Mouse (Mus musculus): ENCODE measurements around the gene Tecpr2. TPM values are rescaled to one million over a fixed set of nuclear protein-coding genes. Genes with fewer than 3 reads are reported as not detected.

Gene Tecpr2
- polyA plus RNA-seq, 1 experiment from 2014 or later: 2.3 TPM

DNA sequence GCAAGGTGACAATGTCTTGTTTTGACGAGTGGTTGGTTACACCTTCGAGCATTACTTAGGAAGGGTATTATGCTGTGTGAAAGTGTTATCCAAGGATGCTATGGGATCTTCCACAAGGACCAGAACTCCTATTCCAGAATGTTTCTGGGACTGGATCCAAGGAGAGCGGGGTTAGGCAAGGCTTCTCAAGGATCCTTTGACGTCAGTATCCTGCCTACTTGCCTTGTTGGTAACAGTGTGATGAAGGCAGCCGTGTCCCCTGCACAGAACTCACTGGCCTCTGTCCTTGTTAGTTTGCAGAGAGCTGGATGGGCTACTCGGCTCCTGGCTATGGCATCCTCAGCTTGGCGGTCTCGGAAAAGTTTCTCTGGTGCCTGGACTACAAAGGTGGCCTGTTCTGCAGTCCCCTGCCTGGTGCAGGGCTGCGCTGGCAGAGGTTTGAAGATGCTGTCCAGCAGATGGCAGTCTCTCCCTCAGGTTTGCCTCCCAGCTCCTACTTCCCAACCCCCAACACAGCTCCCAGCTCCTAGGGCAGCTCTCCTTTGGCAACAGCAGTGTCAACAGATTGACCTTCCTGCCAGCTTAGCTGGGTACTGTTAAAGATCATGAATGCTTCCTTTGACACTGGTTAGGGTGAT is 47.0 kb downstream of the Tecpr2 start:
- peak; percentile 81 for ATAC-seq (ENCODE audit: insufficient number of reproducible peaks, insufficient read depth, low FRiP score, low read depth)
- H3K4me3 ChIP-seq (ENCODE audit: control insufficient read depth in 1 of 2, insufficient read depth in 1 of 2, low read depth in 1 of 2, low read length in 2 of 2): no peak overlapping the region
- no peak overlapping the region for H3K9ac ChIP-seq (ENCODE audit: low read length)
- H3K27me3 ChIP-seq (ENCODE audit: control insufficient read depth, insufficient read depth, low read length): no peaks in the 10 kb centered on the region
- 58% methylated on average over 9 of the region's 9 CpGs for WGBS
- H3K4me2 ChIP-seq (ENCODE audit: low read length): no peak overlapping the region
- H3K27ac ChIP-seq (replicated peaks in 1 of 2; ENCODE audit: control insufficient read depth in 1 of 2, insufficient read depth in 1 of 2, low read depth in 2 of 2, low read length in 2 of 2): no peak overlapping the region
- no peaks in the 10 kb centered on the region for H3K9me3 ChIP-seq (ENCODE audit: control insufficient read depth, low read length)
- H3K4me1 ChIP-seq (ENCODE audit: control insufficient read depth in 2 of 2, insufficient read depth in 2 of 2, low read length in 2 of 2): no peaks in the 10 kb centered on the region
- peaks cover 54% of the 10 kb centered on the region for H3K36me3 ChIP-seq (ENCODE audit: control insufficient read depth, insufficient read depth, low read length)

DNA sequence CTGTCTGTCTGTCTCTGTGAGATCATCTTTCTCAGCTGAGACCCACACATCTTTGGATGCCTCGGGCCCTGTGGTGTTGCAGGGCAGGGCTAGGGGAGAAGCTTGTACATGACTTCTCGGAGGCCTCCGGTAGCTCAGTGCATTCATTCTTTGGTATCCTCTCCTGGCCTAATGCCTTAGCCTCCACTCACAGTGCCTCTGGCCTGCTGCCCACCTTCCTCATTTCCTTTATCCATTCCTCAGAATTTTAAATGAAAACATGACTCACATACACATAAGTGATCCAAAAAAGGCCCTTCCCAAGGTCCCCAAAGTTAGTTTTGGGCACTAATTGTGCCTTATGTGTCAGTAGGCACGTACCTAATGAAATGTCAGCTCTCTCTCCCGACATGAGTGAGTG is 48.4 kb downstream of the Tecpr2 start:
- no peak overlapping the region for H3K27ac ChIP-seq (replicated peaks in 1 of 2; ENCODE audit: control insufficient read depth in 1 of 2, insufficient read depth in 1 of 2, low read depth in 2 of 2, low read length in 2 of 2)
- no peak for ATAC-seq (ENCODE audit: insufficient number of reproducible peaks, insufficient read depth, low FRiP score, low read depth)
- no peak overlapping the region for H3K4me3 ChIP-seq (ENCODE audit: control insufficient read depth in 1 of 2, insufficient read depth in 1 of 2, low read depth in 1 of 2, low read length in 2 of 2)
- no peaks in the 10 kb centered on the region for H3K9me3 ChIP-seq (ENCODE audit: control insufficient read depth, low read length)
- H3K27me3 ChIP-seq (ENCODE audit: control insufficient read depth, insufficient read depth, low read length): no peaks in the 10 kb centered on the region
- peaks cover 48% of the 10 kb centered on the region for H3K36me3 ChIP-seq (ENCODE audit: control insufficient read depth, insufficient read depth, low read length)
- H3K9ac ChIP-seq (ENCODE audit: low read length): no peak overlapping the region
- no peaks in the 10 kb centered on the region for H3K4me1 ChIP-seq (ENCODE audit: control insufficient read depth in 2 of 2, insufficient read depth in 2 of 2, low read length in 2 of 2)
- WGBS: 88% methylated on average over 5 of the region's 5 CpGs
- H3K4me2 ChIP-seq (ENCODE audit: low read length): no peak overlapping the region

DNA sequence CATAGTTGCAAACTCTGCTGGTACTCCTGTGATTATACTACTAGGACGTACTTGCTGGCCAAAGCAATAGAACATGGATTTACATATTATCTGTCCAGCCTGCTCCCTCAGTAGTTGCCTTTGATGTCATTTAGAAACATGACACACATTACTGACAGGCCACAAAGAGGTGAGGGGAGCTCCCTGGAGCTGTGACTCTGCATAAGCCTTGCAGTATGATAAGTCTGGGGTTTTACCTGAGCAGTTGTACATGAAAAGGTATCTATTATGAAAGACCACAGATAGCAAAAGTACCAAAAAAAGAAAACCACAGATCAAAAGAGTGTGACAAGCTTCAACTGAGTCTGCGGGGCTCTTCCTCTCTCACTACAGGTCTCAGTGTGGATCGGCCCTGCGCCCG is 50.3 kb downstream of the Tecpr2 start:
- Histone ChIP-seq H3K4me1 (ENCODE audit: control insufficient read depth in 2 of 2, insufficient read depth in 2 of 2, low read length in 2 of 2) (no peaks in the 10 kb centered on the region), H3K36me3 (ENCODE audit: control insufficient read depth, insufficient read depth, low read length) (peaks cover 35% of the 10 kb centered on the region; the same call in 1 of the 2 replicates), H3K4me3 (ENCODE audit: control insufficient read depth in 1 of 2, insufficient read depth in 1 of 2, low read depth in 1 of 2, low read length in 2 of 2) (no peak overlapping the region), H3K4me2 (ENCODE audit: low read length) (no peak overlapping the region), H3K27me3 (ENCODE audit: control insufficient read depth, insufficient read depth, low read length) (no peaks in the 10 kb centered on the region), H3K27ac (replicated peaks in 1 of 2; ENCODE audit: control insufficient read depth in 1 of 2, insufficient read depth in 1 of 2, low read depth in 2 of 2, low read length in 2 of 2) (no peak overlapping the region), H3K9me3 (ENCODE audit: control insufficient read depth, low read length) (no peaks in the 10 kb centered on the region), H3K9ac (ENCODE audit: low read length) (no peak overlapping the region)
- WGBS: 95% methylated on average over 5 of the region's 5 CpGs
- no peak for ATAC-seq (ENCODE audit: insufficient number of reproducible peaks, insufficient read depth, low FRiP score, low read depth)

DNA sequence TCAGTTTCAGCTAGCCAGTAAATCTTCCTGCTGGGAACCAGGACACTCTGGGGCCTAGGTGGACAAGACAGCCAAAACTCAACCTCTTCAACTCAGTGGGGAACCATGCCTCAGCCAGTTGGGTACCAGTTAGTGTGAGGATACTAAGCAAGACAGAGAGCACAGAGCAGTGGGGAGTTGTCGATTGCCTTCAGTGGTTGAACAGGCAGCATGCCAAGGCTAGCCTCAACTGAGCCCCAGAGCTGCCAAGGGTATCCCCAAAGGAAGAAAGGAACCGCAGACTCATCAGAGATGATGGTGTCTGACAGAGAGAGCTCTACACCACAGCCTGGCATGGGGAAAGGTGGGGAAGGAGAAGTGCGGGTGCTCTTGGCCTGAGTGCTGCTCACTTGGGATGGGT is 51.8 kb downstream of the Tecpr2 start:
- no peak overlapping the region for H3K9ac ChIP-seq (ENCODE audit: low read length)
- 91% methylated on average over 3 of the region's 3 CpGs for WGBS
- ATAC-seq (ENCODE audit: insufficient number of reproducible peaks, insufficient read depth, low FRiP score, low read depth): no peak

DNA sequence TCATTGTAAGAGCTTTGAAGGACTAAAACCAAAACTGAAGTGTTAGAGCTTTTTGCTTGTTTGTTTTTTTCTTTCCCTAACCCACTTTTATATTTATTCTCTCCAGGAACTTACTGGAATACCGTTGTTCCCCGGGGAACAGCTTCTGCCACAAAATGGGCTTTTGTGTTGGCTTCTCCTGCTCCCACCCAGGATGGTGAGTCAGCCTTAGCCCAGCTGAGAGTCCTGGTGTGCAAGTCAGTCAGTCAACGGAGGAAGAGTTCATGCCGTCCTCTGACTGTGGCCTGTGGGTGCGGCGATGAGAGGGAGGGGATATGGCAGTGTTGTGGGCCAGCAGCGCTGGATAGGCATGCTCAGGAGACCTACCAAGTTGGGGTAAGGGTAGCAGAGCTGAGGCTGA is 57.2 kb downstream of the Tecpr2 start:
- WGBS: 83% methylated on average over 7 of the region's 7 CpGs

More for the DNA sequence above, 51.8 kb downstream of the Tecpr2 start:
- Histone ChIP-seq H3K36me3 (ENCODE audit: control insufficient read depth, insufficient read depth, low read length) (peaks cover 48% of the 10 kb centered on the region; the same call in 1 of the 2 replicates), H3K27me3 (ENCODE audit: control insufficient read depth, insufficient read depth, low read length) (no peaks in the 10 kb centered on the region), H3K9me3 (ENCODE audit: control insufficient read depth, low read length) (no peaks in the 10 kb centered on the region), H3K27ac (replicated peaks in 1 of 2; ENCODE audit: control insufficient read depth in 1 of 2, insufficient read depth in 1 of 2, low read depth in 2 of 2, low read length in 2 of 2) (no peak overlapping the region), H3K4me3 (ENCODE audit: control insufficient read depth in 1 of 2, insufficient read depth in 1 of 2, low read depth in 1 of 2, low read length in 2 of 2) (no peak overlapping the region), H3K4me1 (ENCODE audit: control insufficient read depth in 2 of 2, insufficient read depth in 2 of 2, low read length in 2 of 2) (no peaks in the 10 kb centered on the region), H3K4me2 (ENCODE audit: low read length) (no peak overlapping the region)

DNA sequence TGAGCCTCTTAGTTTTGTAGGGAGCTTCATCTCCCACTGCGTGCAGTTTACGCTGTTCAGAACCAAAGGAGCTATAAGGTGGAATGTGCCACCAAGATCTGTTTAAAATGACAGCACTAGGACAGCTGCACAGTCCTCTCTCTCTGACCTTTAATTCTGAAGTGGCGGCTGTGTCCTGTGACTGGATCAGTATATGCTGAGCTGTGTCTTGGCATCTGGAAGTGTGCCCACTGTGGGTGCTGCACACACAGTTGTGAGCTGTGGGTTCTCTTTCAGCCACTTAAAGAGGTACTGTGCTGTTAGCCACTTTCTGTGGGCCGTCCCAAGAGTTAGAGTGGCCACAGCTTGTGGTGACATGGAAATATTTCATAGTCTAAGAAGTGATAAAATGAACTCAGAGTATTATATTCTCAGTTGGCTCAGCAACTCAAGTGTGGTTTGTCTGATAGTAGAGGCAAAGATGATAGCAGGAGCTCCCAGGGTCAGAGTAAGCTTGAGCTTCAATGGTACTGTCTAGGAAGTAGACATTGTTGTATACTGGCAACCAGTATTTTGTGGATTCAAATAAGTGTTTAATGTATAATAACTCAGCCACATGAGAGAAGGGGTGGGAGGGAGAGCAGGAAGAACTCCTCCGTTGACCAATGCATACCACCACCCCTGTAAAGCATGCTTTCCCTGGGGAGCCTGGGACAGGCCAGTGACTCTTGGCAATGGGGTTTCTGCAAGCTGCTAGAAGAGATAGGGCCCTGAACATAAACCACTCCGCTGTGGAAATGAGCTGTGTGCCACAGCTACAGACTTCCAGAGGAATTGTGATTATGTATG is 59.2 kb downstream of the Tecpr2 start:
- ATAC-seq (ENCODE audit: insufficient number of reproducible peaks, insufficient read depth, low FRiP score, low read depth): no peak
- Histone ChIP-seq H3K4me1 (ENCODE audit: control insufficient read depth in 2 of 2, insufficient read depth in 2 of 2, low read length in 2 of 2) (peaks cover 0 to 4% of the 10 kb centered on the region in 2 experiments; a peak in 1 of 4 replicates), H3K4me2 (ENCODE audit: low read length) (no peak overlapping the region), H3K9me3 (ENCODE audit: control insufficient read depth, low read length) (no peaks in the 10 kb centered on the region), H3K4me3 (ENCODE audit: control insufficient read depth in 1 of 2, insufficient read depth in 1 of 2, low read depth in 1 of 2, low read length in 2 of 2) (no peak overlapping the region), H3K27me3 (ENCODE audit: control insufficient read depth, insufficient read depth, low read length) (no peaks in the 10 kb centered on the region), H3K9ac (ENCODE audit: low read length) (no peak overlapping the region), H3K36me3 (ENCODE audit: control insufficient read depth, insufficient read depth, low read length) (peaks cover 48% of the 10 kb centered on the region), H3K27ac (replicated peaks in 1 of 2; ENCODE audit: control insufficient read depth in 1 of 2, insufficient read depth in 1 of 2, low read depth in 2 of 2, low read length in 2 of 2) (no peak overlapping the region)
- WGBS: 76% methylated on average over 6 of the region's 6 CpGs

More for the DNA sequence above, 57.2 kb downstream of the Tecpr2 start:
- Histone ChIP-seq H3K36me3 (ENCODE audit: control insufficient read depth, insufficient read depth, low read length) (peaks cover 49% of the 10 kb centered on the region), H3K9ac (ENCODE audit: low read length) (no peak overlapping the region), H3K4me2 (ENCODE audit: low read length) (no peak overlapping the region), H3K27me3 (ENCODE audit: control insufficient read depth, insufficient read depth, low read length) (no peaks in the 10 kb centered on the region), H3K9me3 (ENCODE audit: control insufficient read depth, low read length) (no peaks in the 10 kb centered on the region), H3K4me1 (ENCODE audit: control insufficient read depth in 2 of 2, insufficient read depth in 2 of 2, low read length in 2 of 2) (peaks cover 0 to 4% of the 10 kb centered on the region in 2 experiments; a peak in 1 of 4 replicates), H3K27ac (replicated peaks in 1 of 2; ENCODE audit: control insufficient read depth in 1 of 2, insufficient read depth in 1 of 2, low read depth in 2 of 2, low read length in 2 of 2) (no peak overlapping the region), H3K4me3 (ENCODE audit: control insufficient read depth in 1 of 2, insufficient read depth in 1 of 2, low read depth in 1 of 2, low read length in 2 of 2) (no peak overlapping the region)
- ATAC-seq (ENCODE audit: insufficient number of reproducible peaks, insufficient read depth, low FRiP score, low read depth): no peak

DNA sequence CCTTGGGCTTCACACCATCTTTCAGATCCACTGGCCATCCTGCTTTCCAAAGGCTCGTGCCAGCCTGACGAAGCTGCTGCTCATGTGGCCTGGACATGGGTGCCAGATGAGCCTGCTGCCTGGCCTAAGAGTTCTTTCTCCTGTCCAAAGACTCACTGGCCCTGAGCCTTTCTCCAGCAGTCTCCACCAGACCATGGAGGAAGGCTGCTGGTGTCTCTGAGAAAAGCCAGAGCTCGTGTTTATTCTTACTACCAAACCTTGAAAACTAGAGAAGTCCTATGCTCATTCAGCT is 59.8 kb downstream of the Tecpr2 start:
- 79% methylated on average over 3 of the region's 3 CpGs for WGBS
- no peak overlapping the region for H3K27ac ChIP-seq (replicated peaks in 1 of 2; ENCODE audit: control insufficient read depth in 1 of 2, insufficient read depth in 1 of 2, low read depth in 2 of 2, low read length in 2 of 2)

More for the DNA sequence above, 59.8 kb downstream of the Tecpr2 start:
- Histone ChIP-seq H3K4me1 (ENCODE audit: control insufficient read depth in 2 of 2, insufficient read depth in 2 of 2, low read length in 2 of 2) (peaks cover 0 to 4% of the 10 kb centered on the region in 2 experiments; a peak in 1 of 4 replicates), H3K4me2 (ENCODE audit: low read length) (no peak overlapping the region), H3K9ac (ENCODE audit: low read length) (no peak overlapping the region), H3K27me3 (ENCODE audit: control insufficient read depth, insufficient read depth, low read length) (no peaks in the 10 kb centered on the region), H3K36me3 (ENCODE audit: control insufficient read depth, insufficient read depth, low read length) (peaks cover 46% of the 10 kb centered on the region), H3K4me3 (ENCODE audit: control insufficient read depth in 1 of 2, insufficient read depth in 1 of 2, low read depth in 1 of 2, low read length in 2 of 2) (no peak overlapping the region), H3K9me3 (ENCODE audit: control insufficient read depth, low read length) (no peaks in the 10 kb centered on the region)
- ATAC-seq (ENCODE audit: insufficient number of reproducible peaks, insufficient read depth, low FRiP score, low read depth): no peak
